Mouse (Mus musculus): ENCODE data around the gene Ldb2.

- no peak for TF ChIP-seq CTCF (IDR thresholded peaks at IDR 0.05; ENCODE audit: low read depth)
- no peak for TF ChIP-seq EP300 (IDR thresholded peaks at IDR 0.05; ENCODE audit: low read depth)
Measured at GRCm38 (mm10) chr5:44626885-44627284, 172.6 kb downstream of the Ldb2 start.
